Mouse (Mus musculus) midbrain, embryonic 16.5 days (tissue): Measurements from ENCODE around the gene Cdipt. TPM values are rescaled to one million over a fixed set of nuclear protein-coding genes. Genes with fewer than 3 reads are reported as not detected.

Source experiments
- polyA plus RNA-seq: library from polyadenylated mRNA; unstranded; fragments of >200 nt; fragmentation: Nextera tagmentation; extraction: Ambion mirVana; gene quantifications from 2 replicates; pipeline ENCODE4 v1.2.1, GENCODE M21; 2015

Gene Cdipt
- polyA plus RNA-seq, 1 experiment from 2014 or later = 141 TPM

Other genes starting within 250 kb of the Cdipt start
- 111 and 112 TPM in 2 replicates for gene Mapk3, start 216.3 kb upstream of the Cdipt start, polyA plus RNA-seq
- 0.95 and 1.5 TPM in 2 replicates for gene Gdpd3, start 209.6 kb upstream of the Cdipt start, polyA plus RNA-seq
- 162 and 191 TPM in 2 replicates for gene Ypel3, start 199.0 kb upstream of the Cdipt start, polyA plus RNA-seq
- 0.51 and 0.64 TPM in 2 replicates for gene Tbx6, start 194.4 kb upstream of the Cdipt start, polyA plus RNA-seq
- gene Ppp4c, start 183.4 kb upstream of the Cdipt start, polyA plus RNA-seq = 155 and 182 TPM in 2 replicates
- gene Fam57b, start 178.2 kb upstream of the Cdipt start, polyA plus RNA-seq = 55.0 and 61.1 TPM in 2 replicates
- gene 4930451I11Rik, start 144.3 kb upstream of the Cdipt start, polyA plus RNA-seq = not detected in 2 replicates
- 24.2 and 35.8 TPM in 2 replicates for gene Doc2a, start 128.5 kb upstream of the Cdipt start, polyA plus RNA-seq
- gene Hirip3, start 113.9 kb upstream of the Cdipt start, polyA plus RNA-seq = 19.8 and 20.0 TPM in 2 replicates
- gene Ino80e, start 113.5 kb upstream of the Cdipt start, polyA plus RNA-seq = 94.6 and 98.3 TPM in 2 replicates
- 64.8 and 66.7 TPM in 2 replicates for gene Taok2, start 91.2 kb upstream of the Cdipt start, polyA plus RNA-seq
- 33.2 and 34.0 TPM in 2 replicates for gene Tmem219, start 53.0 kb upstream of the Cdipt start, polyA plus RNA-seq
- gene Kctd13, start 47.0 kb upstream of the Cdipt start, polyA plus RNA-seq = 135 and 140 TPM in 2 replicates
- gene Asphd1, start 26.3 kb upstream of the Cdipt start, polyA plus RNA-seq = 10.4 TPM in 2 replicates
- gene Sez6l2, start 25.4 kb upstream of the Cdipt start, polyA plus RNA-seq = 44.6 and 50.2 TPM in 2 replicates
- 0.69 and 0.96 TPM in 2 replicates for gene Cdiptos, start 184 bp downstream of the Cdipt start, polyA plus RNA-seq
- gene Mvp, start 38.7 kb downstream of the Cdipt start, polyA plus RNA-seq = 2.9 and 3.2 TPM in 2 replicates
- 0.50 TPM in 1 of 2 replicates, not detected in the other for gene Pagr1b, start 40.6 kb downstream of the Cdipt start, polyA plus RNA-seq
- gene Pagr1a, start 41.4 kb downstream of the Cdipt start, polyA plus RNA-seq = 33.8 and 62.5 TPM in 2 replicates
- 30.9 and 61.5 TPM in 2 replicates for gene Gm42742, start 45.2 kb downstream of the Cdipt start, polyA plus RNA-seq
- 40.9 and 63.3 TPM in 2 replicates for gene Prrt2, start 45.3 kb downstream of the Cdipt start, polyA plus RNA-seq
- gene Maz, start 51.1 kb downstream of the Cdipt start, polyA plus RNA-seq = 46.7 and 51.5 TPM in 2 replicates
- gene Kif22, start 66.6 kb downstream of the Cdipt start, polyA plus RNA-seq = 16.6 and 17.6 TPM in 2 replicates
- gene Zg16, start 111.4 kb downstream of the Cdipt start, polyA plus RNA-seq = not detected in 2 replicates
- gene AI467606, start 115.4 kb downstream of the Cdipt start, polyA plus RNA-seq = 1.7 and 2.5 TPM in 2 replicates
- gene Qprt, start 146.3 kb downstream of the Cdipt start, polyA plus RNA-seq = 0.68 and 0.77 TPM in 2 replicates
- 0.05 TPM in 1 of 2 replicates, not detected in the other for gene Spn, start 161.9 kb downstream of the Cdipt start, polyA plus RNA-seq
- gene Cd2bp2, start 220.1 kb downstream of the Cdipt start, polyA plus RNA-seq = 76.1 and 85.7 TPM in 2 replicates
- 30.7 and 31.2 TPM in 2 replicates for gene Tbc1d10b, start 232.6 kb downstream of the Cdipt start, polyA plus RNA-seq
- 2.8 and 4.8 TPM in 2 replicates for gene Mylpf, start 233.0 kb downstream of the Cdipt start, polyA plus RNA-seq